Mouse (Mus musculus) testis, adult 2 months (tissue): ENCODE measurements around the gene Pde4dip. TPM values are rescaled to one million over a fixed set of nuclear protein-coding genes. Genes with fewer than 3 reads are reported as not detected.

ENCODE experiments used
- H3K27ac ChIP-seq: fragments of 200-500 bp; 2 replicates; pipeline ENCODE4 v1.5.1; 2012; ENCODE audit warnings: low read depth, low read length; ENCODE audit not compliant: control insufficient read depth, insufficient read depth
- H3K27me3 ChIP-seq: fragments of 200-500 bp; 2 replicates; pipeline ENCODE4 v1.6.1; 2012; ENCODE audit warnings: mild to moderate bottlenecking, low read length, moderate library complexity; ENCODE audit not compliant: control insufficient read depth, insufficient read depth
- H3K36me3 ChIP-seq: fragments of 200-500 bp; 2 replicates; pipeline ENCODE4 v1.6.1; 2012; ENCODE audit warnings: mild to moderate bottlenecking, low read length; ENCODE audit not compliant: control insufficient read depth, insufficient read depth
- H3K4me1 ChIP-seq: fragments of 200-500 bp; 2 replicates; pipeline ENCODE4 v1.6.1; 2012; ENCODE audit warnings: low read length; ENCODE audit not compliant: control insufficient read depth, insufficient read depth
- H3K4me3 ChIP-seq: fragments of 200-500 bp; 2 replicates; pipeline ENCODE4 v1.5.1; 2012; ENCODE audit warnings: low read depth, mild to moderate bottlenecking, low read length, moderate library complexity, mixed read lengths; ENCODE audit not compliant: control insufficient read depth
- CTCF ChIP-seq: fragments of 200-500 bp; IDR thresholded peaks from 2 replicates; pipeline ENCODE4 v1.5.1; 2012; ENCODE audit warnings: low read depth, mild to moderate bottlenecking, inconsistent platforms, low read length, moderate library complexity; ENCODE audit not compliant: control insufficient read depth, insufficient read depth, insufficient replicate concordance
- POLR2A ChIP-seq: fragments of 200-500 bp; IDR thresholded peaks from 2 replicates; pipeline ENCODE4 v1.6.1; 2012; ENCODE audit warnings: low read depth, mild to moderate bottlenecking, inconsistent platforms, low read length, moderate library complexity; ENCODE audit not compliant: control insufficient read depth
- polyA plus RNA-seq: library from polyadenylated mRNA; depleted of rRNA; stranded (reverse); fragments of >200 nt; gene quantifications from 2 replicates; pipeline ENCODE4 v1.2.3, GENCODE M21; 2012

Pde4dip gene
- polyA plus RNA-seq, 1 experiment, result 142 TPM

GRCm38 (mm10) chr3:97710881-97711280 is 177.6 kb downstream of the Pde4dip start:
- Histone ChIP-seq H3K4me1 (no peaks in the 10 kb centered on the region), H3K27me3 (no peaks in the 10 kb centered on the region), H3K36me3 (no peaks in the 10 kb centered on the region), H3K4me3 (no peak overlapping the region), H3K27ac (no peak overlapping the region)
- TF ChIP-seq CTCF (no peak), POLR2A (no peak)

DNA sequence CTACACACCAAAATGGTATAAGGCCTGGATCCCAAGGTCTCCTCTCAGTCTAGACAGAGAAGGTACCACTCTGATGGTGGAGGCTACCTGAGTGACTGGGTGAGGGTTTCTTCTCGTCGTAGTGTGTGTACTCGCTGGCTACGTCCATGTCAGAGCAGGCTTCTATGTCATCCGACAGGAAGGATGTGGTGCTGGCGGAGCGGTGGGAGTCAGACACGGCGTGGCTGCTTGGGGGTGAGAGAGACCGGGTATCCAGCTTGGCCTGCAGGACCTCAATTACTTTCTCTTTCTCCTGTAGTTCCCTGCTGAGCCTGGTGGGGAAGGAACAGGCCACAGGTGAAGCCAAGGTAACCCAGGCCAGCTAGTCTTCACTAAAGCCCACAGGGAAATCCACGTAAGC is 178.4 kb downstream of the Pde4dip start:
- H3K27me3 ChIP-seq, result no peaks in the 10 kb centered on the region
- H3K4me1 ChIP-seq, result no peaks in the 10 kb centered on the region
- H3K4me3 ChIP-seq, result no peak overlapping the region
- TF ChIP-seq CTCF (no peak), POLR2A (no peak)
- H3K36me3 ChIP-seq, result no peaks in the 10 kb centered on the region
- H3K27ac ChIP-seq, result no peak overlapping the region

DNA sequence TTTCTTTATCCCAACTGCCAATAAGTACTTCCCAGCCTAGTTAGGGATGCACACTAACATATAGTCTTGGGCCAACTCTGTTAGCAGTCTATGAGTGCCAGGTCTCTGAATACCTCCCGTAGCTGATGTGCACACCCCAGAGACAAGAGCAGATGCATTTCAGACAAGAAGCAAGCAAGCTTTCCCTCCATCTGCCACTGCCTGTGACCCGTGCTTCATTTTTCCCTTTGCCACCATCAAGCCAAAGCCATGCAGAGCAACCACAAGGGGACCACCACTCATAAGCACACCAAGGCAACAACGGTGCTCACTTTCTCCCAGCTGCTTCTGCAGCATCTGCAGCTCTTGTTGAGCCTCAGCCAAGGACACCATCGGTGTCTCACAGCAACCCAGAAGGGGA is 181.9 kb downstream of the Pde4dip start:
- Histone ChIP-seq H3K27ac (no peak overlapping the region), H3K4me3 (no peak overlapping the region), H3K27me3 (no peaks in the 10 kb centered on the region), H3K36me3 (no peaks in the 10 kb centered on the region), H3K4me1 (peaks cover 3% of the 10 kb centered on the region)
- no peak for TF ChIP-seq CTCF
- no peak for TF ChIP-seq POLR2A

- TF ChIP-seq POLR2A (no peak), CTCF (no peak)
- H3K27me3 ChIP-seq, result no peaks in the 10 kb centered on the region
- peaks cover 1% of the 10 kb centered on the region; the same call in 1 of the 2 replicates for H3K36me3 ChIP-seq
- no peak overlapping the region for H3K4me3 ChIP-seq
- H3K4me1 ChIP-seq, result peaks cover 5% of the 10 kb centered on the region
- H3K27ac ChIP-seq, result no peak overlapping the region
These were observed 183.0 kb downstream of the Pde4dip start for GRCm38 (mm10) chr3:97705508-97705907.

GRCm38 (mm10) chr3:97702448-97703080 is 185.9 kb downstream of the Pde4dip start:
- H3K4me1 ChIP-seq, result peaks cover 5% of the 10 kb centered on the region
- H3K27me3 ChIP-seq, result no peaks in the 10 kb centered on the region

GRCm38 (mm10) chr3:97701198-97701597 is 187.3 kb downstream of the Pde4dip start:
- no peak for TF ChIP-seq POLR2A
- TF ChIP-seq CTCF, result no peak
- Histone ChIP-seq H3K27ac (no peak overlapping the region), H3K4me1 (peaks cover 5% of the 10 kb centered on the region), H3K27me3 (no peaks in the 10 kb centered on the region), H3K4me3 (peak overlapping the region; percentile 78), H3K36me3 (peaks cover 3% of the 10 kb centered on the region; the same call in 1 of the 2 replicates)

More at GRCm38 (mm10) chr3:97702448-97703080, 185.9 kb downstream of the Pde4dip start:
- peak overlapping the region; percentile 78 for H3K4me3 ChIP-seq
- TF ChIP-seq POLR2A (no peak), CTCF (no peak)
- H3K36me3 ChIP-seq, result peaks cover 1% of the 10 kb centered on the region; the same call in 1 of the 2 replicates
- 0 out of 2 replicates have a peak overlapping the region, but pooled peaks have one; percentile 16 for H3K27ac ChIP-seq

DNA sequence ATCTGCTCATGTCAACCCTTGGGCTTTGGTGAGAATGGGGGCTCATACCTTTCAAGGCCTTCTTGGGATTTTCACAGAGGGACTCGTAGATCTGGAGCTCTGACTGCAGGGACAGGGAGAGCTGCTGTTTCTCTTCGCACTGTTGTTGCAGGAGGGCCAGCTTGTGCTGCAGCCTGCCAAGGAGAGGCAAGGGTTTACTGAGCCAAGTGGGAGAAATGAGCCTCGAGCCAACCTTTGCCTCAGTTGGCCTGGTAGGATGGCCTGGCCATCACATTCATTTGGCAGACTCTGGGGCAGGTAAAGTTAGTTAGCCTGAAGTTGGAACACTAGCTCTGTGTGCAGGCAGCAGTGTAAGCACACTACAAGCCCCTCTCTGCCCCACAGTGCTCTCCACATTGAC is 189.4 kb downstream of the Pde4dip start:
- Histone ChIP-seq H3K36me3 (peaks cover 3% of the 10 kb centered on the region; the same call in 1 of the 2 replicates), H3K4me3 (no peak overlapping the region), H3K27me3 (no peaks in the 10 kb centered on the region), H3K4me1 (peaks cover 5% of the 10 kb centered on the region), H3K27ac (no peak overlapping the region)
- TF ChIP-seq CTCF, result no peak
- TF ChIP-seq POLR2A, result no peak

- TF ChIP-seq CTCF (no peak), POLR2A (no peak)
- Histone ChIP-seq H3K4me3 (no peak overlapping the region), H3K27ac (no peak overlapping the region), H3K36me3 (peaks cover 3% of the 10 kb centered on the region; the same call in 1 of the 2 replicates), H3K4me1 (peaks cover 5% of the 10 kb centered on the region), H3K27me3 (no peaks in the 10 kb centered on the region)
These were observed 191.2 kb downstream of the Pde4dip start for GRCm38 (mm10) chr3:97697291-97697690.
